Mouse (Mus musculus) left cerebral cortex, adult 18-20 months (tissue): Measurements from ENCODE around the gene Rd3l. TPM values are rescaled to one million over a fixed set of nuclear protein-coding genes. Genes with fewer than 3 reads are reported as not detected.

Experiments used
- DNase-seq, 2 experiments: peaks; one replicate each; pipeline ENCODE4 v3.0.0; 2021 to 2022; ENCODE audit warnings: low spot score in 2 of 2, mixed read lengths in 1 of 2
- long read RNA-seq, 2 experiments: library from polyadenylated mRNA; stranded (forward); transcript quantifications; one replicate each; pipeline ENCODE4 v2.0.0; 2021
- total RNA-seq, 2 experiments: library from RNA; stranded (reverse); gene quantifications; 2 replicates each; pipeline ENCODE4 v1.2.3; 2021

Rd3l gene
- total RNA-seq, result under 1 TPM in 1 of 2 experiments, not detected in 1; 0.37 TPM
- long read RNA-seq, experiment 1, result 0 reads
- long read RNA-seq, experiment 2, result 0 reads

DNA sequence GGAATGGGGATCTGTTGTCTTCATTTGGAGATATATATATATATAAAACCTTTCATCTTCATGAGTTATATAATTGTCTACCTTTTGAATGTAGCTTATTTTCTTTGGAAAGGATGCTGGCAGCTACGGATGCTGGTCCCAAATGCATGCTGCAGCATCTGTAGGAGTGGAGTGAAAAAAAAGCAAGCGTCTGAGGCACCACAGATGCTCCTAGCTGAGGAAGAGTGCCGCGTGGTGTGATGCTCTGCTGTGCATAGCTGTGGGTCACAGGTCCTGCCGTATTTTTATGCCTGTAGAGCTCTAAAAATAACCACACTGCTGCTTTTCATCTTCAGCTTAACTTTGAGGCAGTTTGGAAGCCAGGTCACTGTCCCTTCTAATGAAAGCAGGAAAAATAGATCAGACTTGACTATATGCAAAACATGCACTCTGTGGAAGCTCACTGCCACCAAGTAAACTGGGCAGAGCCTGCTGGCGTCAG is at the start of gene Rd3l:
Gene Rd3l, minus strand, starts transcription at position 431 of the 481 bp plus-strand sequence.
- DNase-seq, result no peak

GRCm38 (mm10) chr12:112027408-112027807 is 46.3 kb upstream of the Rd3l start:
- DNase-seq, result no peak

- DNase-seq, result peak in 1 of 2 experiments; percentile 20
Measured at GRCm38 (mm10) chr12:112025907-112026645, 45.0 kb upstream of the Rd3l start.

DNA sequence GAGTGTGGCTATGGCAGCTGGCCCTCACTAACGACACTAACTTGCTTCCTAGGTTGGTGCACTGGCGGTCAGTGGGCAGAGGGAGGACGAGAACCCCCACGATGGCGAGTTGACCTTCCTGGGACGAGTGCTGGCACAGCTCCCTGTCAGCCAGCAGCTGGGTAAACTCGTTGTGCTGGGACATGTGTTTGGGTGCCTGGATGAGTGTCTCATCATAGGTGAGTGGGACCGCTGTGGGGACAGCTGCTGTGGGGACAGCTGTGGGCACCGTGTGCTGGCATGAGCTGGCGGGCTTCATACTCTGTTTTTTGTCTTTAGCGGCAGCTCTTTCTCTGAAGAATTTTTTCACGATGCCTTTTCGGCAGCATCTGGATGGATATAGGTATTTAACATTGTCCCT is 44.3 kb upstream of the Rd3l start:
- DNase-seq, result no peak

GRCm38 (mm10) chr12:112024581-112025310 is 43.6 kb upstream of the Rd3l start:
- no peak for DNase-seq

DNA sequence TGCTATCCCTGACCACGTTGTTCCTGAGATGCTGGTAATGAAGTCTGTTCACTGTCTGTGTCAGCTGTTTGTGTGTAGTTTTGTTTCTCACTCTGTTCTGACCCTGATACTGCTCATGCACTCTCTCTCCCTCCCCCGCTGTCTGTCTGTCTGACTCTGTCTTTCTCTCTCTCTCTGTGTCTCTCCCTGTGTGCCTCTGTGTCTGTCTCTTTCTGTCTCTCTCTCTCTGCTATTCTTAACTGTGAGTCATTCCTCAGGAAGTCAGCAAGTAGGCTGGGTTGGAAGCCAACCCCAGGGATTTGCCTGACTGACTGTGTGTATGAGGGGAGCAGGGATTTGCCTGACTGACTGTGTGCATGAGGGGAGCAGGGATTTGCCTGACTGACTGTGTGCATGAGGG is 42.2 kb upstream of the Rd3l start:
- no peak for DNase-seq

DNA sequence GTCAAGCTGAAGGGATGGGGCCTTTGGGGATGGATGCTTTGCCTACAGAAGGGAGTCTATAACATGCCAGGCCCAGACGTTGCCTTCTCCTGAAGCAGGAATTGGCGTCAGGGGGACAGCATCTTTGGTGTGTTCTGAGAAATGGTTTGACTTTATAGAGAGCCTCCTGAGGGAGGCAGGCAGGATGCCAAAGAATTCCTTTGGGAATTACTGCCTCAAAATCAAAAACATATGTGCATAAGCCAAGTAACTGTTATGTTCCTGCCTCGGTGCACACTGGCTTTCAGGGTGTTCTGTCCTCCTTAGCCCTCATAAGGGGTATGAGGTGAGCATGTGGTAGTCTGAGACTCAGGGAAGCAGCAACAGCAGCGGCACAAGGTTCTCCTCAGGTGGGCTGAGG is 35.2 kb upstream of the Rd3l start:
- no peak for DNase-seq

DNA sequence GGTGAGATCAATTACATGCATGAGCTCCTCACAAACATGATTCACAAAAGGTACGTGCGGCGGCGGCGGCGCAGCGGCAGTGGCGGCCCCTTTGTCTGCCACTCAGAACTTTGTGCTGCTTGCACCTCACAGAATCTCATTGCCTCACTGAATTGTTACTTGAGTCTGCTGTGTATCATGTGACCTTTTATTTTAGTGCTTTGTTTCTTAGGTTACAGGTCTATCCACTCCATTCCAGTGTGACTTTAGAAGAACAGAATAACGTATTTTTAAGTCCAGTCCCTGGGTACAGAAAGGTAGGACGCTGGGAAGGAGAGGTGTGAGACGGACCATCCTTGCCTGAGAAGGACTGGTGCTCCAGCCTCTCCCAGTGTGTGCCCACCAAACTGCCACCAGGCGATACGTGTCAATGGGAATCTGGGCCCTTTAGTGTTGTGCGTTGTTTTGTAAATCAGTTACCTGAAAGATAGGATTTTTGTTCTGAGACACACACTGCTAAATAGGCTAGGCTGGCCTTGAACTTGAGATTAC is 32.2 kb upstream of the Rd3l start:
- no peak for DNase-seq

GRCm38 (mm10) chr12:112012511-112013270 is 31.6 kb upstream of the Rd3l start:
- DNase-seq, result no peak

DNA sequence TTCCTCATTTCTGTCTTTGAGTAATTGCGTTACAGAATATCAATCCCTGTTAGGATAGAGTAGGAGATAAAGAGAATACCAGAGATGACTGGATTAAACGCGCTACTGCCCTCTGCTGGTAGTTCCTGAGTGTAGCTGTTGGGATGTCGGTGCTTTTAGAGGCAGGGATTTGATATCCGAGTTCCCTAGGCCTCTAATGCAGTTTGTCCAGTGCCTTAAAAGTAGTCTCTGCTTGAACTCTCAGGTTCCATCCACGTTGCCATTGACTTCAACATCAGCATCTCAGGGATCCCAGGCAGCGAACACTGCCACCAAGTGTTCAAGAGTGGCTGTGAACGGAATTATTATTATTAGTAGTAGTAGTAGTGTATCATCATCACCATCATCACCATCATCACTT is 20.1 kb upstream of the Rd3l start:
- peak; percentile 75 to 83 for DNase-seq

DNA sequence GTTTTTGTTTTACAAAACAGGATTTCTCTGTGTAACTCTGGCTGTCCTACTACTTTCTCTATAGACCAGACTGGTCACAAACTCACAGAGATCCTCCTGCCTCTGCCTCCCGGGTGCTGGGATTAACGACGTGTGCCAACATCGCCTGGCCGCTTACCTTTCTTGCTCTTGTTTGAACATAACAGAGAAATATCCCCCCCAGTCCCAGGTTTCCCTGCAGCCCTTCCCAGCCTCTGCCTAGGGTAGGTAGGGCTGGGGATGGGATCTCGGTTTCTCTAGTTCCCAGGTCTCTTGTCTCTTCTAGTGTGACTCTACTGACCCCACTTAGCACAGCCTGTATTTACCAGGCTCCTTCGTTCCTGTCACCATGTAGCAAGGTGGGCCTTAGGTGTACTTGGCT is 18.6 kb upstream of the Rd3l start:
- DNase-seq, result no peak

DNA sequence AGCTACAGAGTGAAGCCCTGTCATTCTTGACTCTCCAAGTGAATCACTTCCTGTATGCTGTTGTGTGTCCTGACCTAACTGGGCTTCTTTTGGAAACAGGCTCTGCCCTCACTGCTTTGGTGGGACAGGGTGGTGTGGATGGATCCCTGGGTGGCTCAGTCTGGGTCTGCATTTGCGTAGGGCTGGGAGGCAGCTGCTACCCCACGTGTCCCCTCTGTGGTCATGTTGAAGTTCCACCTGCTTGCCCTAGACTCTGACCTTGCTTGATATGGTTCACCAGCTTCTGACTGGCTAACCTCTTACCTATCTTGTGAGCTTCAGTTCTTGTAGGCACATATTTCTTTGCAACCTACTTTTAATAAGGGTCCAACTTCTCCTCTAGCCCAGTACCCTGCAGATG is 14.0 kb upstream of the Rd3l start:
- no peak for DNase-seq

GRCm38 (mm10) chr12:111992626-111993025 is 11.5 kb upstream of the Rd3l start:
- DNase-seq, result no peak

DNA sequence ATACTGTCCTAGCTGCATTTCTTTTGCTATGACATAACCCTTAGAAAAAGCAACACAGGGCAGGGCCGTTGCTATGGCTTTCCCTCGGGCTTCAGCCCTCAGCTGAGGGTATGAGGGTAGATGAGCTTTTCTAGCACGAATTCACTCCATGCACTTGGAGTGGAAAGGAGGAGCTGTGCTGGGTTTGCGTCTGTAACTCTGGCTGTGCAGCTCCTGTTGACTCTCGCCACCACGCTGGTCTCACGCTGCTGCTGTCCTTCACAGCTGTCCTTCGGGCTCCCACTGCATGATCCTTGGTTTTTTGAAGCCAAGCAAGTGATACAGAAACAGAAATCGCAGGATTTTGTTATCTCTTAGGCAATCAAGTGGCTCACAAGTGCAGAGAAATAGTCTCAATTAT is 5.6 kb upstream of the Rd3l start:
- DNase-seq, result no peak

- DNase-seq, result no peak
Measured at GRCm38 (mm10) chr12:111983165-111983564, 2.0 kb upstream of the Rd3l start.

GRCm38 (mm10) chr12:111981831-111982230 is 714 bp upstream of the Rd3l start:
- no peak for DNase-seq

- DNase-seq, result no peak
Measured at GRCm38 (mm10) chr12:111978274-111978673, 2.8 kb downstream of the Rd3l start.

- no peak for DNase-seq
Measured at GRCm38 (mm10) chr12:111977138-111977537, 4.0 kb downstream of the Rd3l start.

- DNase-seq, result no peak
Measured at GRCm38 (mm10) chr12:111974578-111974977, 6.5 kb downstream of the Rd3l start.

DNA sequence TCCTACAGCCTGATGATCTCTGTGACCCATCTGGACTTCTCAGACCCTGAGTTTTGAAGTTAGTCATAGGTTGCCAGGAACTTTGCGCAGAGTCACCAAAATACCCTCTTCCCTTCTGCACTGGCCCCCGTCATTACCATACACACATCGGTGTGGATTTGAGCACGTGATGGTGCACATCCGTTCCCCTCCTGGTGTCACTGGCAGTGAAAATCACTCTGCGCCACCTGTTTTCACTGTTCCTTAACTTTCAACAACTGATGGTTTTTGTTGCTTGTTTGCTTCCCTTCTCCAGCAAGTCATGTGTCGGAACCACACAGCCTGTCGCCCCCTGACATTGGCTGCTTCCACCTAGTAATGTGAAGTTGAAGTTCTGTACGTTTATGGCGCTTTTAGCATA is 8.6 kb downstream of the Rd3l start:
- DNase-seq, result no peak

- no peak for DNase-seq
Measured at GRCm38 (mm10) chr12:111971231-111971686, 9.9 kb downstream of the Rd3l start, which contains the start of gene Tdrd9. Tdrd9 (plus strand) TSS chr12:111971559.
